Mouse (Mus musculus) kidney, postnatal 0 days (tissue): Measurements from ENCODE around the gene Car12. TPM values are rescaled to one million over a fixed set of nuclear protein-coding genes. Genes with fewer than 3 reads are reported as not detected.
"Not testable (repeated sequence)": the region's sequence is repeated elsewhere in the genome, so short reads cannot be mapped to it uniquely, and the experiment has no call there.

Experiments used
- ATAC-seq: fragments of 200-750 bp; cut with Nextera tagmentation; replicated peaks from 2 replicates; pipeline ENCODE4 v1.8.0; 2017; ENCODE audit warnings: low read depth, moderate number of reproducible peaks, moderate TSS enrichment, moderate library complexity; ENCODE audit not compliant: low FRiP score
- DNase-seq: peaks from one replicate; pipeline ENCODE4 v3.0.0-alpha.2; 2016; ENCODE audit warnings: low spot score
- H3K27ac ChIP-seq: fragments of 300-500 bp; sonication (generic); 2 replicates; pipeline ENCODE4 v1.5.1; 2014; ENCODE audit warnings: mild to moderate bottlenecking
- H3K27me3 ChIP-seq: fragments of 300-500 bp; sonication (generic); 2 replicates; pipeline ENCODE4 v1.6.1; 2014; ENCODE audit warnings: low read length, mixed read lengths; ENCODE audit not compliant: insufficient read depth
- H3K36me3 ChIP-seq: fragments of 300-500 bp; sonication (generic); 2 replicates; pipeline ENCODE4 v1.6.1; 2014; ENCODE audit warnings: low read length, mixed read lengths; ENCODE audit not compliant: insufficient read depth
- H3K4me1 ChIP-seq: fragments of 300-500 bp; sonication (generic); replicated peaks from 2 replicates; pipeline ENCODE4 v1.6.1; 2014; ENCODE audit warnings: antibody characterized with exemption, low read length, mixed read lengths; ENCODE audit not compliant: insufficient read depth
- H3K4me2 ChIP-seq: fragments of 300-500 bp; sonication (generic); 2 replicates; pipeline ENCODE4 v1.6.1; 2014; ENCODE audit warnings: mild to moderate bottlenecking, low read length, moderate library complexity, mixed read lengths
- H3K4me3 ChIP-seq: fragments of 300-500 bp; sonication (generic); replicated peaks from 2 replicates; pipeline ENCODE4 v1.5.1; 2014; ENCODE audit warnings: low read depth, low read length
- H3K9ac ChIP-seq: fragments of 300-500 bp; sonication (generic); 2 replicates; pipeline ENCODE4 v1.6.1; 2014; ENCODE audit warnings: low read depth, low read length
- H3K9me3 ChIP-seq: fragments of 300-500 bp; sonication (generic); replicated peaks from 2 replicates; pipeline ENCODE4 v1.6.1; 2016; ENCODE audit warnings: low read length, inconsistent platforms, mixed read lengths
- CTCF ChIP-seq: IDR thresholded peaks from 2 replicates; pipeline ENCODE4 v1.5.1; 2016; ENCODE audit warnings: antibody characterized with exemption, low read depth, mild to moderate bottlenecking, moderate library complexity
- WGBS: fragments of 180-500 bp; shearing (Covaris S2); extraction: QIAGEN DNeasy Blood & Tissue Kit; methylation state at CpG from one replicate; pipeline ENCODE4 v1.1.7; 2014; 5-methylcytosine and 5-hydroxymethylcytosine counted together
- polyA plus RNA-seq: library from polyadenylated mRNA; unstranded; fragments of >200 nt; fragmentation: Nextera tagmentation; extraction: Ambion mirVana; gene quantifications from 2 replicates; pipeline ENCODE4 v1.2.1, GENCODE M21; 2015

Gene Car12
- polyA plus RNA-seq, 1 experiment from 2014 or later, result 52.5 TPM

GRCm38 (mm10) chr9:66770701-66771100, 57.2 kb downstream of the Car12 start:
- Histone ChIP-seq H3K9ac (no peak overlapping the region), H3K4me2 (no peak overlapping the region), H3K27ac (peak overlapping the region; percentile 66), H3K4me3 (no peak overlapping the region), H3K36me3 (no peaks in the 10 kb centered on the region), H3K27me3 (no peaks in the 10 kb centered on the region), H3K9me3 (no peaks in the 10 kb centered on the region), H3K4me1 (no peaks in the 10 kb centered on the region)
- ATAC-seq (0 out of 2 replicates have a peak, but pooled peaks have one; percentile 33), DNase-seq (peak; percentile 18)
- TF ChIP-seq CTCF, result no peak

GRCm38 (mm10) chr9:66784552-66784951, 71.1 kb downstream of the Car12 start:
- not testable (repeated sequence) for H3K4me2 ChIP-seq, H3K36me3 ChIP-seq, H3K27ac ChIP-seq, H3K4me3 ChIP-seq, H3K4me1 ChIP-seq, H3K9ac ChIP-seq, DNase-seq, H3K9me3 ChIP-seq, H3K27me3 ChIP-seq, ATAC-seq
- no CpG with 5 or more reads among the region's 3 CpGs for WGBS
- peak; percentile 35; the same call in 1 of the 2 replicates for TF ChIP-seq CTCF

- Histone ChIP-seq H3K4me3 (no peak overlapping the region), H3K27me3 (no peaks in the 10 kb centered on the region), H3K9me3 (no peaks in the 10 kb centered on the region), H3K4me2 (no peak overlapping the region), H3K4me1 (no peaks in the 10 kb centered on the region), H3K36me3 (0 out of 2 replicates have a peak, but pooled peaks cover 2% of the 10 kb centered on the region), H3K27ac (no peak overlapping the region), H3K9ac (no peak overlapping the region)
- peak; percentile 90 for DNase-seq
- peak; percentile 86 for TF ChIP-seq CTCF
- no peak for ATAC-seq
- 3% methylated on average over 2 of the region's 2 CpGs for WGBS
These were observed 74.3 kb downstream of the Car12 start for GRCm38 (mm10) chr9:66787821-66788220.

- H3K4me1 ChIP-seq, result no peaks in the 10 kb centered on the region
- H3K27ac ChIP-seq, result peak overlapping the region; percentile 90
- peak overlapping the region; percentile 59 for H3K4me3 ChIP-seq
- peak overlapping the region; percentile 65 for H3K9ac ChIP-seq
- no peaks in the 10 kb centered on the region for H3K27me3 ChIP-seq
- no peak for TF ChIP-seq CTCF
- 0 out of 2 replicates have a peak, but pooled peaks cover 2% of the 10 kb centered on the region for H3K36me3 ChIP-seq
- H3K9me3 ChIP-seq, result no peaks in the 10 kb centered on the region
- 1% methylated on average over 43 of the region's 43 CpGs for WGBS
- H3K4me2 ChIP-seq, result peak overlapping the region; percentile 80
- DNase-seq (no peak), ATAC-seq (peak; percentile 11)
These were observed 81.4 kb downstream of the Car12 start for GRCm38 (mm10) chr9:66794629-66795463.

GRCm38 (mm10) chr9:66795464-66796324, 82.2 kb downstream of the Car12 start, which contains the start of gene Aph1b:
Gene Aph1b (minus strand): TSS chr9:66795490.
- TF ChIP-seq CTCF, result no peak
- ATAC-seq (peak; percentile 97), DNase-seq (peak; percentile 99)
- Histone ChIP-seq H3K36me3 (no peaks in the 10 kb centered on the region), H3K27me3 (no peaks in the 10 kb centered on the region), H3K4me1 (no peaks in the 10 kb centered on the region), H3K27ac (peak within 1 kb of the TSS; percentile 90), H3K4me2 (peak within 1 kb of the TSS; percentile 80), H3K9me3 (no peaks in the 10 kb centered on the region), H3K9ac (peak within 1 kb of the TSS; percentile 65), H3K4me3 (peak within 1 kb of the TSS; percentile 59)
- under 1% methylated on average over 42 of the region's 42 CpGs for WGBS

- Histone ChIP-seq H3K9me3 (no peaks in the 10 kb centered on the region), H3K4me1 (no peaks in the 10 kb centered on the region), H3K9ac (no peak within 1 kb of the TSS), H3K4me2 (peak within 1 kb of the TSS; percentile 80), H3K36me3 (no peaks in the 10 kb centered on the region), H3K27me3 (no peaks in the 10 kb centered on the region), H3K4me3 (peak within 1 kb of the TSS; percentile 59), H3K27ac (peak within 1 kb of the TSS; percentile 47; the same call in 1 of the 2 replicates)
- no peak for ATAC-seq
- no peak for DNase-seq
- WGBS, result 75% methylated on average over 5 of the region's 5 CpGs
- TF ChIP-seq CTCF, result no peak
These were observed 83.3 kb downstream of the Car12 start, which contains the start of gene Gm10647 for GRCm38 (mm10) chr9:66796739-66797138. Gene Gm10647 (plus strand): TSS chr9:66797039.
